Mouse (Mus musculus) hindbrain, embryonic 14.5 days (tissue): ENCODE measurements around the gene Rpa1. TPM values are rescaled to one million over a fixed set of nuclear protein-coding genes. Genes with fewer than 3 reads are reported as not detected.
"Not testable (repeated sequence)": the region's sequence is repeated elsewhere in the genome, so short reads cannot be mapped to it uniquely, and the experiment has no call there.

ENCODE experiments used
- ATAC-seq: fragments of 200-750 bp; cut with Nextera tagmentation; 2 replicates; pipeline ENCODE4 v1.8.0; 2017; ENCODE audit warnings: moderate number of reproducible peaks, mild to moderate bottlenecking, moderate TSS enrichment, moderate library complexity; ENCODE audit not compliant: low FRiP score
- DNase-seq: peaks from one replicate; pipeline ENCODE4 v3.0.0-alpha.2; 2015; ENCODE audit warnings: low spot score
- H3K27ac ChIP-seq: fragments of 300-500 bp; sonication (generic); 2 replicates; pipeline ENCODE4 v1.5.1; 2014; ENCODE audit warnings: mild to moderate bottlenecking, moderate library complexity
- H3K27me3 ChIP-seq: fragments of 300-500 bp; sonication (generic); 2 replicates; pipeline ENCODE4 v1.6.1; 2014; ENCODE audit warnings: mild to moderate bottlenecking, low read length, mixed read lengths; ENCODE audit not compliant: control insufficient read depth, insufficient read depth
- H3K36me3 ChIP-seq: fragments of 300-500 bp; sonication (generic); replicated peaks from 2 replicates; pipeline ENCODE4 v1.6.1; 2014; ENCODE audit not compliant: control insufficient read depth, insufficient read depth
- H3K4me1 ChIP-seq: fragments of 300-500 bp; sonication (generic); replicated peaks from 2 replicates; pipeline ENCODE4 v1.6.1; 2014; ENCODE audit warnings: antibody characterized with exemption, low read length, mixed read lengths; ENCODE audit not compliant: control insufficient read depth, insufficient read depth
- H3K4me2 ChIP-seq: fragments of 300-500 bp; sonication (generic); replicated peaks from 2 replicates; pipeline ENCODE4 v1.6.1; 2014; ENCODE audit warnings: mild to moderate bottlenecking, moderate library complexity
- H3K4me3 ChIP-seq: fragments of 300-500 bp; sonication (generic); replicated peaks from 2 replicates; pipeline ENCODE4 v1.5.1; 2014; ENCODE audit warnings: mild to moderate bottlenecking, low read length
- H3K9ac ChIP-seq: fragments of 300-500 bp; sonication (generic); 2 replicates; pipeline ENCODE4 v1.6.1; 2014
- H3K9me3 ChIP-seq: fragments of 300-500 bp; sonication (generic); 2 replicates; pipeline ENCODE4 v1.6.1; 2016; ENCODE audit warnings: low read length; ENCODE audit not compliant: control insufficient read depth
- WGBS: fragments of 180-500 bp; shearing (Covaris S2); extraction: QIAGEN DNeasy Blood & Tissue Kit; methylation state at CpG from one replicate; pipeline ENCODE4 v1.1.7; 2014; 5-methylcytosine and 5-hydroxymethylcytosine counted together
- polyA plus RNA-seq: library from polyadenylated mRNA; unstranded; fragments of >200 nt; fragmentation: Nextera tagmentation; extraction: Ambion mirVana; gene quantifications from 2 replicates; pipeline ENCODE4 v1.2.1, GENCODE M21; 2014

Rpa1 gene
- polyA plus RNA-seq, 1 experiment from 2014 or later, result 48.0 TPM

DNA sequence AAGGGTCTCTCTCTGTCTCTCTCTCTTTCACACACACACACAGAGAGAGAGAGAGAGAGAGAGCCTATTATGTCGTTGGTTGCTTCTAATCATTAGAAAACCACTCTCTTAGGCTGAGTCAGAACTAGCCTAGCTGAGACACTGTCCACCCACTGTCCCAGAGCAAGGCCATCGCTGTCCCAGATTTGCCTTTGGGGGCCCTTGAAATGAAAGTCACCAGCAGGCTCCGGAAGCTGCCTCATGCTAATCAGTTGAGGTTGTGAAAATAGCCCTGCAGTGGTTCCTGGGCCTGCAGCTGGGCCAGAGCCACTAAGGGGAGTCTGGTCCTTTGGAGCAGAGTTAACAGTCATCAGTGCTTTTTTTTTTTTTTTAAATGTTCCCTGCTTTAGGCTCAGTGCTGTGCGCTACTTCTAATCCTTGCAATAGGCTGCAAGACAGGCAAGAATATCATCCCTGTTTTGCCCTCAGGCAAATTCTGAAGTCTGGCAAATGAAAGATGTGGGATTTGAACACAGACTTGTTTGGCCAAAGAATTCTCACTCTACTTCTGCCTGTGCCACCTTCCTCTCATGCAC is 62.1 kb downstream of the Rpa1 start:
- Histone ChIP-seq H3K4me3 (no peak overlapping the region), H3K4me1 (peaks cover 23% of the 10 kb centered on the region), H3K4me2 (no peak overlapping the region), H3K9ac (no peak overlapping the region), H3K27ac (no peak overlapping the region), H3K9me3 (no peaks in the 10 kb centered on the region), H3K27me3 (peaks cover 18% of the 10 kb centered on the region; the same call in 1 of the 2 replicates), H3K36me3 (no peaks in the 10 kb centered on the region)
- DNase-seq, result no peak
- no peak for ATAC-seq
- WGBS, result 53% methylated on average over 4 of the region's 4 CpGs

DNA sequence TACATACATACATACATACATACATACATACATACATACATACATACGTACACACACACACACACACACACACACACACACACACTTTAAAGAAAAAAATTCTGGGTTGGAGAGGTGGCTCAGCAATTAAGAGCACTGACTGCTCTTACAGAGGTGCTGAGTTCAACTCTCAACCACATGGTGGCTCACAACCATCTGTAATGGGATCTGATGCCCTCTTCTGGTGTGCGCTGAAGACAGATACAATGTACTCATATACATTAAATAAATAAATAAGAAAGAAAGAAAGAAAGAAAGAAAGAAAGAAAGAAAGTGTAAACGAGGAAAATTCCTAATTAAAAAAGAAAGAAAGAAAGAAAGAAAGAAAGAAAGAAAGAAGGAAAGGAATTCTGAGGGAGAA is 64.3 kb downstream of the Rpa1 start:
- not testable (repeated sequence) for H3K27ac ChIP-seq, H3K36me3 ChIP-seq, ATAC-seq, H3K4me2 ChIP-seq, H3K9ac ChIP-seq, H3K9me3 ChIP-seq, H3K4me3 ChIP-seq, DNase-seq
- WGBS, result 78% methylated on average over 3 of the region's 3 CpGs
- Histone ChIP-seq H3K4me1 (peaks cover 41% of the 10 kb centered on the region), H3K27me3 (peaks cover 18% of the 10 kb centered on the region; the same call in 1 of the 2 replicates)

DNA sequence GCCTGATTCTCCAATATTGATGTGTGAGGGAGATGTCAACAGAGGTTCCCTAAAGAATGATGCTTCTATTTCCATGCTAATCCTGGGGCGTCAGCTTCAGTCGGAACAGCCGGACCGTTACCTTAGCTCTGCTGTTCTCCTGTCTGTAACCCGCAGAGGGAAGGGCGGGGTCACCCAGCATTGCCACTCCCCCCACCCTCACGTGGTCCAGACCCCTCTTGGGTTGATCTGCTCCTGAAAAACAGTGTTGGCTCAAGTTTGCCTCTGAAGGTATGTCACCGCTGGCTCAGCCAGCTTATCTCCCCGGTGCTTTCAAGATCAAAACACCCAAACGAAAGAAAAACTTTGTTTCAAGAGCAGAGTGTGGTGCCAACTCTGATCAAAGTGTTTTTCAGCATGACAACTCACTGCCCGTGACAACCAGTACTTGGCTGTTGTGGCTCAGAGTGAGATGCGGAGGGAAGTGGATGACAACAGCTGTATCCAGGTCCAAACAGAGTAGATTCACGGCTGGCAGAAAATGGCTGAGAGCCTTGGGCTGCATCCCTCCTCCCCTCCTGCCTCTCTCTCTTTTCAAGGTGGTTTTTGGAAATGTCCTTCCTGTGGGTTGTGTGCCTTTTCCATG is 65.5 kb downstream of the Rpa1 start:
- no peak overlapping the region for H3K9ac ChIP-seq
- no peak overlapping the region for H3K27ac ChIP-seq

DNA sequence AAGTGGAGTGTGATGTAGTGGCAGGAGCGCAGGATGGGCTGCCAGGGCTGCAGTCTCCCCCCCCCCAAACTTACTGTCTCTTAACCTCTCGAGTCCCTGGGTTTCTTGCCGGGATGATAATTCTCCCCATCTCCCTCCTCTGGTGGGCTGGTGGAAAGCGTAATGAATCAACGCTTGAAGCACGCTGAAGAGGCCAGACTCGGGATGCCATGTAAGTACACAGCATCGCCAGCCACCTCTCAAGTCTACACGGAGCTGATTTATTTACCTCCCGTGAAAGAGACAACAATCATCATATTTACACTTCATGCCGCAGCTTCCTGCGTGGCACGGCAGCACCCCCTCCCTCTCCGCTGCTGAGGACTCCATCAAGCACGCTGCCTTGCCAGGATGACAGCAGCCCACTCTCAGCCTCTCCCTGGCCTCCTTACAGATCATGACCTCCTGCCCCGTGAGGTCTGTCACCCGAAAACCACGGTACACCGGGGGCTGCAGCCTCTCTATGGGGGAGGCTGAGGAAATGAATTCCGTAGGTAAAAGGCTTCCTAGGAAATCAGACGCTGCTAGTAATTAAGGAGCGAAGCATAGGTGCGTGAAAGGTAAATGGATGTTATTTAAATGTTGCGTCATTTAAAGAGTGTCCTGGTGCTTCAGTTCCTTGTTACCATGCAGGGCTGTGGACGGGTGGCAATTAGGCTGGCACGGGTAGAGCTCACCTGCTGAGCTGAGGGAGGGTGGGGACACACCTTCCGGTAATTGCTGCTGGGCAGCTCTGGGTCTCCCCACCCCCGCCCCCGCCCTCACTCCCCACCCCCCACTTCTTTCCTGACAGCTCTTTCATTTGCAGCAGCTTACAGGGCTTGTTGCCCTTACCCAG is 66.5 kb downstream of the Rpa1 start:
- Histone ChIP-seq H3K4me1 (peaks cover 47% of the 10 kb centered on the region), H3K4me3 (peak overlapping the region; percentile 24), H3K9me3 (no peaks in the 10 kb centered on the region), H3K9ac (peak overlapping the region; percentile 57), H3K27me3 (peaks cover 18% of the 10 kb centered on the region; the same call in 1 of the 2 replicates), H3K36me3 (no peaks in the 10 kb centered on the region), H3K27ac (peak overlapping the region; percentile 63), H3K4me2 (peak overlapping the region; percentile 52)
- DNase-seq (no peak), ATAC-seq (peak; percentile 56; the same call in 1 of the 2 replicates)
- WGBS, result 6% methylated on average over 29 of the region's 29 CpGs

More for the DNA sequence above, 65.5 kb downstream of the Rpa1 start:
- H3K4me3 ChIP-seq, result no peak overlapping the region
- H3K9me3 ChIP-seq, result no peaks in the 10 kb centered on the region
- peaks cover 47% of the 10 kb centered on the region for H3K4me1 ChIP-seq
- peak overlapping the region; percentile 52 for H3K4me2 ChIP-seq
- DNase-seq (no peak), ATAC-seq (no peak)
- WGBS, result 8% methylated on average over 13 of the region's 13 CpGs
- peaks cover 18% of the 10 kb centered on the region; the same call in 1 of the 2 replicates for H3K27me3 ChIP-seq
- no peaks in the 10 kb centered on the region for H3K36me3 ChIP-seq

DNA sequence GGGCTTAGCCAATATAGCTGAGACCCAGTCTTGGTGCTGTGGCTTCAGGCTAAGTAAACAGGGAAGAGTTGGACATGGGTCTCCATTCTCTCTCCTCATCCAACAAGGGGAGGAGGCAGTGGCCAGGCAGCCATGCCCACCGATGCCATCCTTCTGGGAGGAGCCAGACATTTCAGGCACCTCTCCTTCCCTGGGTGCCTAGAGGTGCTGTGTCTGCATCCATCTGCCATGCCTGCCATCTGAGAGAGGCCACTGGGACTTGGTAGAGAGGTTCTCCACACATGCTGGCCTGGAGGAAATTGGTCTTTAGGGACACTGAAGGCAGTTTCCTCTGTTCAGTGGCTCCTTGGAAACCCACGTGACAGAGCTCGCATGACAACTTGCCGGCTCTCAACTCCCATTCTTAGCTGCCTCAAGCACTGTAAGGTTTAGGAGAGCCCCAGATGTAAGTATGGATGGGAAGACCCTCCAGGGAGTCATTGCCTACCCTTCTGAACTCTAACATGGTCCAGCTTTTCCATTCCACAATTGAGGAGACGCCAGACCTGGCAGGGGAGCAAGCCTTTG is 67.6 kb downstream of the Rpa1 start:
- H3K4me1 ChIP-seq, result peaks cover 47% of the 10 kb centered on the region
- 37% methylated on average over 5 of the region's 5 CpGs for WGBS

DNA sequence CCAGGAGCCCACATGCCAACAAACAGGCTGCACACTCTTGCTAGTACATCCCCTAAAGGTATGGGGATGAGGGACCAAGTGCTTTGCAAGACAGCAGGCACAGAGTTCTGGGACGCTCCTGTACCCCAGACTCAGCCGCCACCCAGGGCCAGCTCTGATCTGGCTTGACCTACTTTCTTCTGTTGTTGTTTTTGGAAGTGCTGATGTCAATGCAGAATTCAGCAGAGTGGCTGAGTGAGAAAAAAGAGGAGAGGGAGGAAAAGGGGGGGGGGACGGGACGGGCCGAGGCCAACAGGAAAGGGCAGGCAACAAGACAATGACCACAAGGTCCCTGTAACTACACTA is 68.1 kb downstream of the Rpa1 start:
- H3K9ac ChIP-seq, result no peak overlapping the region
- DNase-seq (no peak), ATAC-seq (no peak)
- no peaks in the 10 kb centered on the region for H3K36me3 ChIP-seq
- no peaks in the 10 kb centered on the region for H3K9me3 ChIP-seq
- H3K27me3 ChIP-seq, result peaks cover 18% of the 10 kb centered on the region; the same call in 1 of the 2 replicates
- WGBS, result 54% methylated on average over 5 of the region's 5 CpGs
- H3K4me2 ChIP-seq, result no peak overlapping the region
- H3K27ac ChIP-seq, result no peak overlapping the region
- peaks cover 51% of the 10 kb centered on the region for H3K4me1 ChIP-seq
- H3K4me3 ChIP-seq, result no peak overlapping the region

More for the DNA sequence above, 67.6 kb downstream of the Rpa1 start:
- Histone ChIP-seq H3K27ac (peak overlapping the region; percentile 63; the same call in 1 of the 2 replicates), H3K4me2 (no peak overlapping the region), H3K9ac (no peak overlapping the region), H3K36me3 (no peaks in the 10 kb centered on the region), H3K9me3 (no peaks in the 10 kb centered on the region), H3K27me3 (peaks cover 18% of the 10 kb centered on the region; the same call in 1 of the 2 replicates), H3K4me3 (no peak overlapping the region)
- DNase-seq, result no peak
- ATAC-seq, result no peak

DNA sequence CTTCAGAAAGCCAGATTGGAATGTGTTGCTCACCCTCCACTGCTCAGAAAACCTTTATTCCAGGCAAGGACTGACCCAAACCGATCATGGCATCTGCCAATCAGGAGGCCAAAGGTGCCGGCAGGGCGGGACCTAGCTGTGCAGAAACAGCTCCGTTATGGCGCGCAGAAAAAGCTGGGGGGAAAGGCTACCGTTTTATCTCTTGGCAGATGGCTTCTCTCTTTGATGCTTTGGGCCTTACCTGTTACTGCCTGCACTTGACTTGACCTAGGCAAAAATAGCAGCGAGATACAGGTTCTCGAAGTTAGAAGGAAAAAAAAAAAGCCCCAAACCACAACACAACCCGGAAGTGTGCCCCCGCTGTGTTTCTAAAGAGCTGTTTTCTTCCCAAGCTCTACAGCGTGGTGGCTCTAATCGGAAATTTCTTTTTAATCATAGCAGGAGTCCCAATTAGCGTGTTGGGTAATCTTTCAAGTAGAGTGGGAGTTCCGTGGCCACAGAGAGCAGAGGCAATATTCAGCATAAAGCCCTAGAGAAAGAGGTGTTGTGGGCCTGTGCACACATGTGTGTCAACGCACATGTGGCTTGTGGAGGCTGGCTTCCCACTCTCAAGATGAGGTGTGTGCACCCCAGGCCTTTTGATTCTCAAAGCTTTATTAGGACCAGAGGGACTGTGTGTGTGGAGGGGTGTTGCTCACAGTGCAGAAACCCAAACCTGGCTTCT is 68.6 kb downstream of the Rpa1 start:
- Histone ChIP-seq H3K27me3 (peaks cover 18% of the 10 kb centered on the region; the same call in 1 of the 2 replicates), H3K4me3 (0 out of 2 replicates have a peak overlapping the region, but pooled peaks have one; percentile 1), H3K4me2 (peak overlapping the region; percentile 37), H3K9ac (peak overlapping the region; percentile 18; the same call in 1 of the 2 replicates), H3K27ac (no peak overlapping the region), H3K36me3 (no peaks in the 10 kb centered on the region), H3K4me1 (peaks cover 55% of the 10 kb centered on the region), H3K9me3 (no peaks in the 10 kb centered on the region)
- no peak for ATAC-seq
- DNase-seq, result no peak
- 10% methylated on average over 16 of the region's 16 CpGs for WGBS

DNA sequence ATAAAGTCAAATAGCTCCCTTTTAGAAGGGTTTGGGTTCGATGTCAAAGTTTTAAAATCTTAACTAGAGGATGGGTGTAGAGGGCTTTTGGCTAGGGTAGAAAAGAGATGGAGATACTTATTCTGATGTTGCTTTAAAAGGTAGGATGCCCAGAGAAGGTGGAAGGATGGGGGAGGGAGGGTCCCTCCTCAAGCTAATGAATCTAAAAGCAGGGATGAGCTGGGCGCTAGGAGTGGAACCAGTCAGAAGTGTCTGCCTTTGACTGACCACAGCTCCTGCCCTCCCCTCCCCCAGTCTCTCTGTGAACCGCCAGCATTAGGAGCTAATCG is 69.1 kb downstream of the Rpa1 start:
- H3K4me3 ChIP-seq, result no peak overlapping the region
- 16% methylated on average over 4 of the region's 4 CpGs for WGBS
- H3K36me3 ChIP-seq, result no peaks in the 10 kb centered on the region
- H3K27ac ChIP-seq, result no peak overlapping the region
- DNase-seq, result no peak
- peak overlapping the region; percentile 37 for H3K4me2 ChIP-seq
- no peak for ATAC-seq
- peak overlapping the region; percentile 18; the same call in 1 of the 2 replicates for H3K9ac ChIP-seq
- no peaks in the 10 kb centered on the region for H3K9me3 ChIP-seq
- H3K27me3 ChIP-seq, result peaks cover 18% of the 10 kb centered on the region; the same call in 1 of the 2 replicates
- H3K4me1 ChIP-seq, result peaks cover 59% of the 10 kb centered on the region
